Mouse (Mus musculus) left cerebral cortex, adult 2 months (tissue): ENCODE results near the gene Plxnb1. TPM values are rescaled to one million over a fixed set of nuclear protein-coding genes. Genes with fewer than 3 reads are reported as not detected.

Experiments used
- DNase-seq, 2 experiments: peaks; one replicate each; pipeline ENCODE4 v3.0.0; 2021 to 2022; ENCODE audit warnings: low spot score in 2 of 2, mixed read lengths in 1 of 2; ENCODE audit errors: extremely low spot score in 1 of 2
- H3K27ac ChIP-seq: fragments of 200-600 bp; 2 replicates; pipeline ENCODE4 v1.8.1; 2022
- H3K4me3 ChIP-seq: fragments of 200-600 bp; 2 replicates; pipeline ENCODE4 v1.8.1; 2022
- CTCF ChIP-seq: fragments of 200-600 bp; IDR thresholded peaks from 2 replicates; pipeline ENCODE4 v1.8.1; 2022; ENCODE audit warnings: antibody characterized with exemption, mild to moderate bottlenecking, moderate library complexity
- intact Hi-C: fragments of 180-260 bp; cut with DNase I; formaldehyde crosslinking; loops from one replicate; pipeline ENCODE4 v1.15.1; 2025
- total RNA-seq, 2 experiments: library from RNA; stranded (reverse); gene quantifications; 2 replicates each; pipeline ENCODE4 v1.2.3; 2021

Gene Plxnb1
- total RNA-seq, 2 experiments from 2014 or later: 65.0 to 70.5 TPM

GRCm38 (mm10) chr9:109073661-109074573, 21.3 kb upstream of the Plxnb1 start, which contains the start of gene Atrip:
TSS of gene Atrip (minus strand) at chr9:109074124.
- H3K27ac ChIP-seq: peak within 1 kb of the TSS; percentile 85
- TF ChIP-seq CTCF: no peak
- peak within 1 kb of the TSS; percentile 80 for H3K4me3 ChIP-seq
- DNase-seq: peak; percentile 93 to 96
- intact Hi-C loops: no loop called here

- DNase-seq: no peak
- H3K4me3 ChIP-seq: no peak overlapping the region
- H3K27ac ChIP-seq: no peak overlapping the region
- intact Hi-C loops: no loop called here
- no peak for TF ChIP-seq CTCF
Observed at GRCm38 (mm10) chr9:109080516-109080915, 14.7 kb upstream of the Plxnb1 start.

GRCm38 (mm10) chr9:109081749-109082123, 13.5 kb upstream of the Plxnb1 start:
- H3K27ac ChIP-seq: peak overlapping the region; percentile 88

GRCm38 (mm10) chr9:109082124-109082800, 12.9 kb upstream of the Plxnb1 start, which contains the start of the genes Ccdc51 and Tma7:
TSS of gene Ccdc51 (plus strand) at chr9:109082493.
TSS of gene Tma7 (minus strand) at chr9:109082587.
- DNase-seq: peak; percentile 84 to 86
- H3K27ac ChIP-seq: peak within 1 kb of the TSS; percentile 88
- intact Hi-C loops: no loop called here
- TF ChIP-seq CTCF: no peak; the same call in 1 of the 2 replicates
- H3K4me3 ChIP-seq: peak within 1 kb of the TSS; percentile 56

More at GRCm38 (mm10) chr9:109081749-109082123, 13.5 kb upstream of the Plxnb1 start:
- intact Hi-C loops: no loop called here
- H3K4me3 ChIP-seq: peak overlapping the region; percentile 56
- no peak for TF ChIP-seq CTCF
- no peak for DNase-seq

GRCm38 (mm10) chr9:109084922-109085321, 10.3 kb upstream of the Plxnb1 start:
- no peak overlapping the region for H3K27ac ChIP-seq
- DNase-seq: no peak
- TF ChIP-seq CTCF: peak; percentile 53
- intact Hi-C loops: loop anchor here (5.0 kb wide), 2 partner anchors 522 to 747 kb away; partner anchors contain the start of gene Nme6
- H3K4me3 ChIP-seq: no peak overlapping the region

GRCm38 (mm10) chr9:109087987-109088386, 7.2 kb upstream of the Plxnb1 start:
- intact Hi-C loops: loop anchor here (1.0 to 5.0 kb wide), 3 partner anchors 34 to 744 kb away; partner anchors contain the start of gene Nme6
- no peak for DNase-seq
- TF ChIP-seq CTCF: peak; percentile 74
- Histone ChIP-seq H3K4me3 (no peak overlapping the region), H3K27ac (peak overlapping the region; percentile 36; the same call in 1 of the 2 replicates)

- DNase-seq: no peak
- intact Hi-C loops: no loop called here
- no peak overlapping the region for H3K27ac ChIP-seq
- no peak overlapping the region for H3K4me3 ChIP-seq
- no peak for TF ChIP-seq CTCF
Observed at GRCm38 (mm10) chr9:109090446-109090845, 4.7 kb upstream of the Plxnb1 start.

GRCm38 (mm10) chr9:109091802-109092201, 3.4 kb upstream of the Plxnb1 start:
- intact Hi-C loops: no loop called here
- TF ChIP-seq CTCF: no peak
- Histone ChIP-seq H3K27ac (no peak overlapping the region), H3K4me3 (no peak overlapping the region)
- no peak for DNase-seq

- no peak for TF ChIP-seq CTCF
- no peak overlapping the region for H3K4me3 ChIP-seq
- no peak overlapping the region for H3K27ac ChIP-seq
- intact Hi-C loops: no loop called here
- no peak for DNase-seq
Observed at GRCm38 (mm10) chr9:109092799-109093198, 2.4 kb upstream of the Plxnb1 start.

- no peak overlapping the region for H3K4me3 ChIP-seq
- no peak for TF ChIP-seq CTCF
- no peak overlapping the region for H3K27ac ChIP-seq
- intact Hi-C loops: no loop called here
- no peak for DNase-seq
Observed at GRCm38 (mm10) chr9:109093786-109094552, 1.2 kb upstream of the Plxnb1 start.

GRCm38 (mm10) chr9:109094553-109095136, 544 bp upstream of the Plxnb1 start:
- no peak for DNase-seq
- Histone ChIP-seq H3K4me3 (peak overlapping the region; percentile 75), H3K27ac (peak overlapping the region; percentile 92)
- TF ChIP-seq CTCF: no peak
- intact Hi-C loops: no loop called here
